Mouse (Mus musculus): ENCODE data around the gene Cldn10.

The Cldn10 gene

GRCm38 (mm10) chr14:118866014-118866811 lies 78.5 kb downstream of the Cldn10 start:
- DNase-seq (ENCODE audit: low spot score), result no peak

GRCm38 (mm10) chr14:118867366-118867765 lies 79.7 kb downstream of the Cldn10 start:
- DNase-seq (ENCODE audit: low spot score), result no peak

- DNase-seq (ENCODE audit: low spot score), result no peak
These were observed 80.5 kb downstream of the Cldn10 start for GRCm38 (mm10) chr14:118868102-118868724.

GRCm38 (mm10) chr14:118869712-118870111 lies 82.0 kb downstream of the Cldn10 start:
- no peak for DNase-seq (ENCODE audit: low spot score)

GRCm38 (mm10) chr14:118874126-118874525 lies 86.4 kb downstream of the Cldn10 start:
- DNase-seq (ENCODE audit: low spot score), result no peak

GRCm38 (mm10) chr14:118874786-118875415 lies 87.2 kb downstream of the Cldn10 start:
- DNase-seq (ENCODE audit: low spot score), result no peak

- DNase-seq (ENCODE audit: low spot score), result no peak
These were observed 90.7 kb downstream of the Cldn10 start for GRCm38 (mm10) chr14:118878346-118878910.

GRCm38 (mm10) chr14:118880696-118881095 lies 93.0 kb downstream of the Cldn10 start:
- DNase-seq (ENCODE audit: low spot score), result no peak

- DNase-seq (ENCODE audit: low spot score), result no peak
These were observed 95.9 kb downstream of the Cldn10 start for GRCm38 (mm10) chr14:118883344-118884249.

- DNase-seq (ENCODE audit: low spot score), result no peak
These were observed 96.5 kb downstream of the Cldn10 start for GRCm38 (mm10) chr14:118884250-118884556.

GRCm38 (mm10) chr14:118890101-118890500 lies 102.4 kb downstream of the Cldn10 start:
- DNase-seq (ENCODE audit: low spot score), result peak; percentile 49

GRCm38 (mm10) chr14:118895228-118895627 lies 107.5 kb downstream of the Cldn10 start:
- DNase-seq (ENCODE audit: low spot score), result no peak

- no peak for DNase-seq (ENCODE audit: low spot score)
These were observed 107.9 kb downstream of the Cldn10 start for GRCm38 (mm10) chr14:118895655-118896054.

GRCm38 (mm10) chr14:118899940-118900339 lies 112.2 kb downstream of the Cldn10 start:
- DNase-seq (ENCODE audit: low spot score), result no peak

- no peak for DNase-seq (ENCODE audit: low spot score)
These were observed 113.2 kb downstream of the Cldn10 start for GRCm38 (mm10) chr14:118900911-118901310.

GRCm38 (mm10) chr14:118903397-118903796 lies 115.7 kb downstream of the Cldn10 start:
- no peak for DNase-seq (ENCODE audit: low spot score)

- DNase-seq (ENCODE audit: low spot score), result no peak
These were observed 116.3 kb downstream of the Cldn10 start for GRCm38 (mm10) chr14:118903867-118904562.

- no peak for DNase-seq (ENCODE audit: low spot score)
These were observed 119.9 kb downstream of the Cldn10 start for GRCm38 (mm10) chr14:118907592-118907991.

GRCm38 (mm10) chr14:118909872-118910271 lies 122.2 kb downstream of the Cldn10 start:
- no peak for DNase-seq (ENCODE audit: low spot score)

- no peak for DNase-seq (ENCODE audit: low spot score)
These were observed 122.9 kb downstream of the Cldn10 start for GRCm38 (mm10) chr14:118910332-118911222.

All from left cerebral cortex, adult 11 months (tissue).